Mouse (Mus musculus): ENCODE measurements at regions not wholly inside any gene's neighbourhood (a gene's known extent, or its start where the extent isn't known, plus 50 kb on each side); places are given as distances from the start of the nearest gene placed in this dataset.
"Not testable (repeated sequence)": the region's sequence is repeated elsewhere in the genome, so short reads cannot be mapped to it uniquely, and the experiment has no call there.

- H3K9me3 ChIP-seq (ENCODE audit: control insufficient read depth, low read length); H3K27me3 ChIP-seq (replicated peaks; ENCODE audit: control insufficient read depth, insufficient read depth, low read length); DNase-seq (ENCODE audit: low spot score); H3K9ac ChIP-seq (ENCODE audit: low read depth, low read length); H3K36me3 ChIP-seq (ENCODE audit: control insufficient read depth, insufficient read depth, low read length); H3K27ac ChIP-seq (replicated peaks; ENCODE audit: low read depth, low read length); H3K4me1 ChIP-seq (ENCODE audit: control insufficient read depth, insufficient read depth, low read length); H3K4me3 ChIP-seq (ENCODE audit: low read depth, low read length); H3K4me2 ChIP-seq (ENCODE audit: low read depth, low read length); ATAC-seq (ENCODE audit: low read depth): not testable (repeated sequence)
- WGBS: 95% methylated on average over 9 of the region's 14 CpGs
Measured at GRCm38 (mm10) chr11:41090391-41090900, 335.3 kb upstream of the Ccng1 start.

- 70% methylated on average over 3 of the region's 3 CpGs for WGBS
- ATAC-seq (ENCODE audit: low read depth): no peak
- no peaks in the 10 kb centered on the region for H3K36me3 ChIP-seq (ENCODE audit: control insufficient read depth, insufficient read depth, low read length)
- no peaks in the 10 kb centered on the region for H3K9me3 ChIP-seq (ENCODE audit: control insufficient read depth, low read length)
- no peak overlapping the region for H3K27ac ChIP-seq (replicated peaks; ENCODE audit: low read depth, low read length)
- H3K4me2 ChIP-seq (ENCODE audit: low read depth, low read length): no peak overlapping the region
- H3K4me3 ChIP-seq (ENCODE audit: low read depth, low read length): no peak overlapping the region
- H3K9ac ChIP-seq (ENCODE audit: low read depth, low read length): no peak overlapping the region
- no peaks in the 10 kb centered on the region for H3K27me3 ChIP-seq (replicated peaks; ENCODE audit: control insufficient read depth, insufficient read depth, low read length)
- H3K4me1 ChIP-seq (ENCODE audit: control insufficient read depth, insufficient read depth, low read length): no peaks in the 10 kb centered on the region
- no peak for DNase-seq (ENCODE audit: low spot score)
Measured at GRCm38 (mm10) chr11:41063570-41063969, 308.5 kb upstream of the Ccng1 start.

- no peaks in the 10 kb centered on the region for H3K27me3 ChIP-seq (replicated peaks; ENCODE audit: control insufficient read depth, insufficient read depth, low read length)
- no peak for ATAC-seq (ENCODE audit: low read depth)
- 46% methylated on average over 3 of the region's 3 CpGs for WGBS
- no peaks in the 10 kb centered on the region for H3K4me1 ChIP-seq (ENCODE audit: control insufficient read depth, insufficient read depth, low read length)
- DNase-seq (ENCODE audit: low spot score): no peak
- no peak overlapping the region for H3K27ac ChIP-seq (replicated peaks; ENCODE audit: low read depth, low read length)
- no peaks in the 10 kb centered on the region for H3K9me3 ChIP-seq (ENCODE audit: control insufficient read depth, low read length)
- no peak overlapping the region for H3K9ac ChIP-seq (ENCODE audit: low read depth, low read length)
- no peaks in the 10 kb centered on the region for H3K36me3 ChIP-seq (ENCODE audit: control insufficient read depth, insufficient read depth, low read length)
- H3K4me2 ChIP-seq (ENCODE audit: low read depth, low read length): no peak overlapping the region
- H3K4me3 ChIP-seq (ENCODE audit: low read depth, low read length): no peak overlapping the region
Measured at GRCm38 (mm10) chr11:41057796-41058195, 302.7 kb upstream of the Ccng1 start.

- DNase-seq (ENCODE audit: low spot score): no peak
- Histone ChIP-seq H3K36me3 (ENCODE audit: control insufficient read depth, insufficient read depth, low read length) (no peaks in the 10 kb centered on the region), H3K9ac (ENCODE audit: low read depth, low read length) (no peak overlapping the region), H3K4me1 (ENCODE audit: control insufficient read depth, insufficient read depth, low read length) (no peaks in the 10 kb centered on the region), H3K27ac (replicated peaks; ENCODE audit: low read depth, low read length) (no peak overlapping the region), H3K27me3 (replicated peaks; ENCODE audit: control insufficient read depth, insufficient read depth, low read length) (no peaks in the 10 kb centered on the region), H3K4me3 (ENCODE audit: low read depth, low read length) (no peak overlapping the region), H3K9me3 (ENCODE audit: control insufficient read depth, low read length) (no peaks in the 10 kb centered on the region), H3K4me2 (ENCODE audit: low read depth, low read length) (no peak overlapping the region)
- no peak for ATAC-seq (ENCODE audit: low read depth)
- WGBS: 92% methylated on average over 2 of the region's 2 CpGs
Measured at GRCm38 (mm10) chr11:41030018-41030417, 274.9 kb upstream of the Ccng1 start.

GRCm38 (mm10) chr11:41010096-41010495 lies 255.0 kb upstream of the Ccng1 start:
- WGBS: 63% methylated on average over 3 of the region's 3 CpGs
- H3K36me3 ChIP-seq (ENCODE audit: control insufficient read depth, insufficient read depth, low read length): no peaks in the 10 kb centered on the region
- no peak overlapping the region for H3K4me3 ChIP-seq (ENCODE audit: low read depth, low read length)
- H3K4me2 ChIP-seq (ENCODE audit: low read depth, low read length): no peak overlapping the region
- no peaks in the 10 kb centered on the region for H3K4me1 ChIP-seq (ENCODE audit: control insufficient read depth, insufficient read depth, low read length)
- ATAC-seq (ENCODE audit: low read depth) (no peak), DNase-seq (ENCODE audit: low spot score) (peak; percentile 62)
- H3K27ac ChIP-seq (replicated peaks; ENCODE audit: low read depth, low read length): no peak overlapping the region
- H3K9me3 ChIP-seq (ENCODE audit: control insufficient read depth, low read length): no peaks in the 10 kb centered on the region
- H3K27me3 ChIP-seq (replicated peaks; ENCODE audit: control insufficient read depth, insufficient read depth, low read length): no peaks in the 10 kb centered on the region
- no peak overlapping the region for H3K9ac ChIP-seq (ENCODE audit: low read depth, low read length)

- H3K4me1 ChIP-seq (ENCODE audit: control insufficient read depth, insufficient read depth, low read length): no peaks in the 10 kb centered on the region
- H3K36me3 ChIP-seq (ENCODE audit: control insufficient read depth, insufficient read depth, low read length): no peaks in the 10 kb centered on the region
- no peak overlapping the region for H3K4me3 ChIP-seq (ENCODE audit: low read depth, low read length)
- WGBS: 81% methylated on average over 2 of the region's 2 CpGs
- H3K4me2 ChIP-seq (ENCODE audit: low read depth, low read length): no peak overlapping the region
- ATAC-seq (ENCODE audit: low read depth): no peak
- no peak for DNase-seq (ENCODE audit: low spot score)
- no peak overlapping the region for H3K27ac ChIP-seq (replicated peaks; ENCODE audit: low read depth, low read length)
- no peaks in the 10 kb centered on the region for H3K27me3 ChIP-seq (replicated peaks; ENCODE audit: control insufficient read depth, insufficient read depth, low read length)
- H3K9ac ChIP-seq (ENCODE audit: low read depth, low read length): no peak overlapping the region
- no peaks in the 10 kb centered on the region for H3K9me3 ChIP-seq (ENCODE audit: control insufficient read depth, low read length)
Measured at GRCm38 (mm10) chr11:40972806-40973205, 217.7 kb upstream of the Ccng1 start.

- H3K27me3 ChIP-seq (replicated peaks; ENCODE audit: control insufficient read depth, insufficient read depth, low read length): no peaks in the 10 kb centered on the region
- H3K9me3 ChIP-seq (ENCODE audit: control insufficient read depth, low read length): no peaks in the 10 kb centered on the region
- H3K36me3 ChIP-seq (ENCODE audit: control insufficient read depth, insufficient read depth, low read length): no peaks in the 10 kb centered on the region
- H3K27ac ChIP-seq (replicated peaks; ENCODE audit: low read depth, low read length): no peak overlapping the region
- ATAC-seq (ENCODE audit: low read depth): peak; percentile 55; the same call in 1 of the 2 replicates
- H3K9ac ChIP-seq (ENCODE audit: low read depth, low read length): 0 out of 2 replicates have a peak overlapping the region, but pooled peaks have one; percentile 40
- no peaks in the 10 kb centered on the region for H3K4me1 ChIP-seq (ENCODE audit: control insufficient read depth, insufficient read depth, low read length)
- 3% methylated on average over 12 of the region's 12 CpGs for WGBS
- H3K4me2 ChIP-seq (ENCODE audit: low read depth, low read length): peak overlapping the region; percentile 54
- DNase-seq (ENCODE audit: low spot score): peak; percentile 81
- peak overlapping the region; percentile 29 for H3K4me3 ChIP-seq (ENCODE audit: low read depth, low read length)
Measured at GRCm38 (mm10) chr11:40927168-40927567, 172.1 kb upstream of the Ccng1 start.

GRCm38 (mm10) chr11:40891485-40891884 lies 136.4 kb upstream of the Ccng1 start:
- Histone ChIP-seq H3K9ac (ENCODE audit: low read depth, low read length) (no peak overlapping the region), H3K4me2 (ENCODE audit: low read depth, low read length) (no peak overlapping the region), H3K4me3 (ENCODE audit: low read depth, low read length) (no peak overlapping the region), H3K27me3 (replicated peaks; ENCODE audit: control insufficient read depth, insufficient read depth, low read length) (no peaks in the 10 kb centered on the region), H3K36me3 (ENCODE audit: control insufficient read depth, insufficient read depth, low read length) (no peaks in the 10 kb centered on the region), H3K4me1 (ENCODE audit: control insufficient read depth, insufficient read depth, low read length) (no peaks in the 10 kb centered on the region), H3K9me3 (ENCODE audit: control insufficient read depth, low read length) (no peaks in the 10 kb centered on the region), H3K27ac (replicated peaks; ENCODE audit: low read depth, low read length) (no peak overlapping the region)
- ATAC-seq (ENCODE audit: low read depth): no peak
- DNase-seq (ENCODE audit: low spot score): no peak
- 90% methylated on average over 1 of the region's 1 CpGs for WGBS

- Histone ChIP-seq H3K27ac (replicated peaks; ENCODE audit: low read depth, low read length) (no peak overlapping the region), H3K9ac (ENCODE audit: low read depth, low read length) (no peak overlapping the region), H3K4me1 (ENCODE audit: control insufficient read depth, insufficient read depth, low read length) (no peaks in the 10 kb centered on the region), H3K4me2 (ENCODE audit: low read depth, low read length) (no peak overlapping the region), H3K9me3 (ENCODE audit: control insufficient read depth, low read length) (no peaks in the 10 kb centered on the region), H3K4me3 (ENCODE audit: low read depth, low read length) (no peak overlapping the region), H3K36me3 (ENCODE audit: control insufficient read depth, insufficient read depth, low read length) (no peaks in the 10 kb centered on the region), H3K27me3 (replicated peaks; ENCODE audit: control insufficient read depth, insufficient read depth, low read length) (no peaks in the 10 kb centered on the region)
- WGBS: 74% methylated on average over 5 of the region's 5 CpGs
- DNase-seq (ENCODE audit: low spot score) (no peak), ATAC-seq (ENCODE audit: low read depth) (no peak)
Measured at GRCm38 (mm10) chr11:40884509-40884908, 129.4 kb upstream of the Ccng1 start.

Data from embryonic facial prominence, embryonic 14.5 days (tissue).